Mouse (Mus musculus) kidney, postnatal 14 days (tissue): ENCODE results near the gene Pitpna.
"Not testable (repeated sequence)": the region's sequence is repeated elsewhere in the genome, so short reads cannot be mapped to it uniquely, and the experiment has no call there.

ENCODE experiments used
- DNase-seq: peaks from one replicate; pipeline ENCODE4 v3.0.0; 2022; ENCODE audit warnings: mixed read lengths

Gene Pitpna

GRCm38 (mm10) chr11:75588285-75588941 lies 516 bp downstream of the Pitpna start:
- no peak for DNase-seq

GRCm38 (mm10) chr11:75592612-75593011 lies 4.7 kb downstream of the Pitpna start:
- no peak for DNase-seq

GRCm38 (mm10) chr11:75594431-75594830 lies 6.5 kb downstream of the Pitpna start:
- no peak for DNase-seq

DNA sequence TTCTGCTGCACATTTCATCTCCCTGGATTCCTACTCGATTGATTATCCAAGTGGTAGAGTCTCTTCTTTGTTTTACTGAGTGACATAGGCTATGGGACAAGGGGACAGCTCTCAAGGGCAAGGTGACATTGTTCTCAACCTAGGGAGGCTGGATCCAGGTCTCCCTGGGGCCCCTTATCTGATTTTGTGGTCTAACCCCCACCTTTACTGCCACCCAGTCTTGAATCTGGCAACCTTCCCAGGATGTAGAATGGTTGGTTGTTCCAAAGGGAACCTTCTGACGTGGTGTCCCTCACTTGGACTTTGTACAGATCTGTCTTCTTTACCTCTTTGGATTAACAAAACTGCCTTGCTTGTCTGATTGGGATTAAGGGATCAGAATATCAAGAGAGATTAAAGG lies 7.5 kb downstream of the Pitpna start:
- DNase-seq, result no peak

- no peak for DNase-seq
These were observed 7.9 kb downstream of the Pitpna start for GRCm38 (mm10) chr11:75595816-75596215.

GRCm38 (mm10) chr11:75596726-75597255 lies 8.9 kb downstream of the Pitpna start:
- peak; percentile 44 for DNase-seq

DNA sequence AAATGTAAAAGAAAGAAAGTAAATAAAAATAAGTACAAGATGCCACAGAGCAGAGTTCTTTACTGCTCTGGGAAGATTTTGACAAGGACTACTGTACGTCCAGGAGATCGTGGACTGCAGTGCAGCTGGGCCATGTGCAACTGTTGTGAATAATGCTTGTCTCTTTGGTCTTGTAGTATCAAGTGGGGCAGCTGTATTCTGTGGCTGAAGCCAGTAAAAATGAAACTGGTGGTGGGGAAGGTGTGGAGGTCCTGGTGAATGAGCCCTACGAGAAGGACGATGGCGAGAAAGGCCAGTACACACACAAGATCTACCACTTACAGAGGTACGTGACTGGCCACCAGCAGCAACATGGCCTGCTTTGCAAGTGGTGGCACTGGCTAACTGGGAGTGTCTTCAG lies 10.1 kb downstream of the Pitpna start:
- DNase-seq, result no peak

GRCm38 (mm10) chr11:75599802-75600201 lies 11.9 kb downstream of the Pitpna start:
- not testable (repeated sequence) for DNase-seq

DNA sequence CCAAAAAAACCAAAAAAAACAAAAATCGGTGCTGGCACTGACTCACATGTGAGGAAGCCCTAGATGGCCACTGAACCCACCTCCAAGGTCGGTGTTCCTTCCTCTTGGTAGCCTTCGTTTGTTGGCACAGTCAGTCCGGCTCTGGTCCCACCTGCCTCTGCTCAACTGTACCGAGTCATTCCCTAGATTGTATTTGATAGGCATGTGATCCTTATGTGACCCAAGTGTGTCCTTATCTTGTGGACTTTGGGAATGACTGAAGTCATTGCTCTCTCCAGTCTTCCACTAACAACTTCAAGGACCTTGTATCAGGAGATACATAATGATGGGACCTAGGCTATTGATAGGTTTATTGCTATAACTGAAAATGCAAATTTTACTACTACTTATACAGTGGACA lies 16.9 kb downstream of the Pitpna start:
- DNase-seq, result no peak

DNA sequence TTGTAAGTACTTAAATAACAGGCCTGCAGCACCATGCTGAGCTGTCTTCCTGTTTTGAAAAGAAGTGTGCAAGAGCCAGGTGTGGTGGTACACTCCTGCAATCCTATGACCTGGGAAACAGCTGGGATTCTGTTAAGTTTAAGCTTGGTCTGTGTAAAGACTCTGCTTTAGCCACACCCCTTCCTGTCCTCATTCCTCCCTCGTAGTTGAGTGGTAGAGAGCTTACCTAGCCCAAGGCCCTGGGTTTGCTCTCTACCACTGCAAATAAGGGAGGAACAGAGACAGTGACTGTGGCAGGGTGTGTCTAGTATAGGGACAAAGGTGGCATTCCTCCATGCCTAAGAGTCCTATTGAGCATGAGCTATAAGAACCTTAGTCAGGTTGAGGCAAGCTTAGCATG lies 17.4 kb downstream of the Pitpna start:
- DNase-seq, result no peak

GRCm38 (mm10) chr11:75608776-75609175 lies 20.9 kb downstream of the Pitpna start:
- DNase-seq, result peak; percentile 48

DNA sequence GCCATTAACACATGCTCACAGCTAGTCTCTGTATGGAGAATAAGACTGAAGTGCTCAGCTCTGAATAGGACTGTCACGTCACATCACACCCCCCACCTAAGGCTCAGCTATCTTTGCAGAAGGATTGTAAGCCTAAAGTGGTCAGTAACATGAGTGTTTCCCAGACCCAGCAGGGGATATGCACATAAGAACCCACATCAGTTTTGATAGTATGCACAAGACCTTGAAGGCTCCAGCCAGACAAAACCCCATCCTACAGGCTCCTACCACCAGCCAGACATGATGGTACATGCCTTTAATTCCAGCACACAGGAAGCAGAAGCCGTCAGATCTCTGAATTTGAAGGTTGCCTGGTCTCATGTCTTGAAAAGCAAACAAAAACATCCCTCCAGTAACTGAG lies 22.1 kb downstream of the Pitpna start:
- DNase-seq, result no peak

DNA sequence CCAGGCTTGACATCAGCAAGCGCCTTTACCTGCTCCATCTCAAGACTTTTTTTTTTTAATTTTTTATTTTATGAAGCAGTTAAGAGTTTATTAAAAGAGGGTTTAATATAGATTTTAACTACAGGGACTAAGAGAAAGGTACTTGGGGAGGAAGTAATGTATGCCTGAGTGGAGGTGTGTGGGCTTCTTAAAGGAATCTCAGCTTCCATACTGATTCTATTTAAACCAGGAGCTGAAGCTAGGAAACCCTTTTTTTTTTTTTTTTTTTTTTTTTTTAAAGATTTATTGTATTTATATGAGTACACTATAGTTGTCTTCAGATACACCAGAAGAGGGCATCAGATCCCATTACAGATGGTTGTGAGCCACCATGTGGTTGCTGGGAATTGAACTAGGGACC lies 26.9 kb downstream of the Pitpna start:
- no peak for DNase-seq

GRCm38 (mm10) chr11:75615556-75615955 lies 27.7 kb downstream of the Pitpna start:
- DNase-seq, result no peak

GRCm38 (mm10) chr11:75619133-75619532 lies 31.2 kb downstream of the Pitpna start:
- no peak for DNase-seq

DNA sequence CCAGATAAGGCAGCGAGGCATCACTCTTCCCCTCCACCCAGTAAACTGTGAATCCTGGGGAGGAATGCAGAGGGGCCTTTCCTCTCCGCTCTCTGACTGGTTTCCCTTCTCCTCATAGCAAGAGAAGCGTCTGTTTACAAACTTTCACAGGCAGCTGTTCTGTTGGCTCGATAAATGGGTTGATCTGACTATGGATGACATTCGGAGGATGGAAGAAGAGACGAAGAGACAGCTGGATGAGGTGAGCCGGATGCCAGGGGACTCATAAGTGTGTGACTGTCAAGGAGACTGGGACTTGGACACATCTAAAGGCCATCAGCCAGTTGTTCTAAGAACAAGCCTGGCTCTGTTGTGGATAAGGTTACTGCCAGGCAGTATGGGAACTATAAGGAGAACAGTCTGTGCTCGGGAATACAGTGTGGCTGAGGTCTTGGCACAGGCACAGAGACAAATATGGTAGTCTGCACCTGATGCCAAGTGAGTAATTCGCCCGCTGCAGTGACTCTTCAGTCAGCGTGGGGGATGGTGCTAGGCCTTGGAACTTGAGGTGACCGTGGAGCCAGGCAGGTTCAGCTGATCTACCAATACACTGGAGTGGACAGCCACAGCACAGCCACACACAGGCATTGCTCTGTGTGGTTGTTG lies 32.4 kb downstream of the Pitpna start:
- no peak for DNase-seq

DNA sequence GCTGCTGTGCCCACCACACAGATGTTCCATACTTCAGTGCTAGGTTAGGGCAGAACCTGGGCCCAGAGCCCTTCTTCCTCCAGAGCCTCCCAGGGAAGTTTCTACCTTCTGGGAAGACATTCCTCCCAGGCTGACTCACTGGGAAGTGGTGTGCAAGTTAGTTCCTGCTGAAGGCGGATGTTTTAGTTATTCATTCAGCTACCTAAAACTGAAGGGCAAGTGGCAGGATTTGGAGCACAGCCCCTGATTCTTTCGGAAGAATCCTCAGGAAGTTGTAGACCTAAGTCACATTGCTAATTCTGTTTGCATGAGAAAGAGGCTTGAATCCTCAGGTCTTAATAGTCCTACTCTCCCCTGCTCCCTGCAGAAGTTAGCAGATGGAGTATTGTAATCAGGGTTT lies 33.5 kb downstream of the Pitpna start:
- DNase-seq, result peak; percentile 39

DNA sequence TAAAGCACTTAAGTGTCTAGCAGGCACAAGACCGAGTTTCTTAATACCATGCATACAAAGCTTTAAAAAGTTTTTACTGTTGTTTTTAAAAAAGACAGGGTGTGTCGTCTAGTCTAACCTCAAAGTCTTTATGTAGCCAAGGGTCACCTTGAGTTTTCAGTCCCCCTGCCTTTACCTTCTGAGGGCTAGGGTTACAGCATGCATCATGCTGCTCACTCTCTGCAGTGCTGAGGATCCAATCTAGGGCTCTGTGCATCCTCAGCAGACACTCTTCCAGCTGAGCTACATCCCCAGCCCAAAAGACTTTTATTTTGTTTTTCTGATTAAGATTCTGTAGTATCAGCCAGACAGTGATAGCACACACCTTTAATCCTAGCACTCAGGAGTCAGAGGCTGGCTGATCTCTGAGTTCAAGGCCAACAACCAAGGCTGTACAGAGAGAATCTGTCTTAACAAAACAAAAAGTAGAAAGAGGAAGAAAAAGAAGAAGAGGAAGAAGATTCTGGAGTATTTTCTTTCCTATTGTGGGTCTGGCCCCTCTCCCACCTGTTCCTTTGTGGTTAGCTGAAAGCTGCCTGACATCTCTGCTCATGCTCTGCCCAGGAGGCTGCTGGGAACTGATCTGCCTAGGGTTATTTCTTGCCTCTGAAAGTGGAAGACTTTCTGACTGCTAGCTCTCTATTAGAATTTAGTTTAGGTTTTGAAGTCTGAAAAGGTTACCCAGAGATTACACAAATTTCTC lies 34.9 kb downstream of the Pitpna start:
- no peak for DNase-seq

DNA sequence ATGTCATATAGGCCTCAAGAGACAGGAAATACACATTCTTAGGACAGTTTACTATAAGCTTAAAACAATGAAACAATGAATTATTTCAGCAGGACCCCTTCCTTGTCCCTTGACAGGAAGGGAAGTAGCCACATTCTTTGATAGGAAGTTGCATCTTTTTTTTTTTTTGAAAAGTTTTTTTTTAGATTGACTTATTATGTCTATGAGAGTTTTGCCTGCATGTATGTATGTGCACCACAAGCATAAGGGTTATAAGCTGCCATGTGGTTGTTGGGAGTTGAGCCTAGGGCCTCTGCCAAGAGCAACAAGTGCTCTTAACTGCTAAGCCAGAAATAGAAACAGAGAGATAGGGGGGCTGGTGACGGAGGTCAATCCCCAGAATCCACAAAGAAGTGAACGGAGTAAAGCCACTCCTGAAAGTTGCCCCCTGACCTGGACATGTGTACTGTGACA lies 36.2 kb downstream of the Pitpna start:
- peak; percentile 29 for DNase-seq

- peak; percentile 50 for DNase-seq
These were observed 37.9 kb downstream of the Pitpna start for GRCm38 (mm10) chr11:75625820-75626219.

DNA sequence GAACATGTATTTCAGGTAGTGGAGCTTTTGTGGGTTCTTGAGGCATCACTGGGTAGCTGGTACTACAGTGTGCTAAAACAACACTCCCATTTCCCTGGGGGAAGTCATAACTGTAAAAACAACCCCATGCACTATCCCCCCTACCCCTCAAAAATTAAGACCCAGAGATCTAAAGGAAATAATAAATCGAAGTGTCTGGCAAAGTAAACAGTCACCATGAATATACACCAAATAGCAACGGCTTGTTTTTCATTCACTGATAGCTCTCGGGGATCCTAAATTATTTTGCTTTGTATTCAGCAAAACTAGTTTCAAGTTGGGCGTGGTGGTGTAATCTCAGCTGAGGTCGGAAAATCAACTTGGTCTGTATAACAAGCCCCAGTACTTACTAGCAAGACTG lies 42.2 kb downstream of the Pitpna start:
- DNase-seq, result no peak

DNA sequence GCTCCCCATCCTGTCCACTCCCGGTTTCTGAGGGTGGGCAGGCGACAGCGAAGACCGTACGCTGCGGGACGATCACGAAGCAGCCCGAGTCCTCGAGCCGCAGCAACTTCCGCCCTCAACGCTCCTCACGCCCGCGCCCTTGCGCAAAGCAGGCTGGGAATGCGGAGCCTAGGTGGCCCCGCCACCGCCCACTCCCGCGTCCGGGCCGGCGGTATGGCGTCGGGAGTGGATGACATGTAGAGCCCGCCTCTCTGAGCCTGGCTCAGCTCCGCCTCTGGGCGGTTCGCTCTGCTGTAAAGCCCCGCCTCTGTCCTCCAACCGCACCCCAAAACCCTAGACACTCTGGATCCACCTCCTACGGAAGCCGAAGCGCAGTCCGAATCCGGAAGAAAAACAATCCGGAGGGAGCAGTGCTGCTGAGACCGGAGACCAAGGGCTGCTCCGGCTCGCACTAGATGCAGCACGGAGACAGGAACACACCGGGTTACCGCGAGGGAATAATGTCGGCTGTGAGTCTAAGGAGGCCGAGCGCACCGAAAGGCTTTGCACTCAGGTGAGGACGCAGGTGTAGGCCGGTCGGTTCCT lies 42.8 kb downstream of the Pitpna start, which contains the start of gene Inpp5k:
Gene Inpp5k (plus strand): TSS at position 344 of the 585 bp plus-strand sequence.
- peak; percentile 98 for DNase-seq

DNA sequence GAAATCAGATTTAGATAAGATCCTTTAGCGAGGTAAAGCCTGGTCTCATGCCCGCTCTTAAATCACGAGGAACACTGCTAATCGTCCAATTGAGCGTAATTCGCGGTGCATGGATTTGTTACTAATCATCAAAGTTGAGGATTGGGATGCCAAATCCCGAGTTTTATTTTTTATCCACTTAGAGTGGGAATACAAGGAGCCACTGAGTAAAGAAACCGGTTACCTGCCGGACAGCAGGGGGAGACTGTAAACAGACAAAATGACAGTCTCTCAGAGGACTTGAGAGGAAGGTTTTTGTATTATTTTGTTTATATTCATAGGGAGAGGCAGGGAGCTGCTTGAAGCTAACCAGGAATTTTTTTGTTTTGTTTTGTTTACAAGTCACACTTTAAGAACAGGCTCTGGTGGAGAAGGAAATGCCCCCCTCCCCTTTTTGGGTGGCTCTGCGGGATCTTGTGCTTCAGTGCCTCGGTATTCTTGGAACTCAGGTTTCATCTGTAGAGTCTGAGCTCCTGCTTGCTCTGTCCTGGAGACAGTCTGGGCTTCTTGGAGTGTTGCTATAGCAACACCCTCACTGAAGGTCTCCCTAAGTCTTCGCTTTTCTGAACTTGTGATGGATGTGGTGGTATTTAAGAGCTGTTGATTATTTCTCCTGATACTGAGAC lies 43.8 kb downstream of the Pitpna start:
- DNase-seq, result peak; percentile 66
